Mouse (Mus musculus): ENCODE results near the gene Txn1.

The Txn1 gene

GRCm38 (mm10) chr4:57956029-57956960, at the start of gene Txn1:
Txn1 (minus strand) TSS chr4:57956411.
- peak; percentile 99 for DNase-seq

- DNase-seq: no peak
These were observed 47.3 kb upstream of the Txn1 start for GRCm38 (mm10) chr4:58003501-58003900.

DNA sequence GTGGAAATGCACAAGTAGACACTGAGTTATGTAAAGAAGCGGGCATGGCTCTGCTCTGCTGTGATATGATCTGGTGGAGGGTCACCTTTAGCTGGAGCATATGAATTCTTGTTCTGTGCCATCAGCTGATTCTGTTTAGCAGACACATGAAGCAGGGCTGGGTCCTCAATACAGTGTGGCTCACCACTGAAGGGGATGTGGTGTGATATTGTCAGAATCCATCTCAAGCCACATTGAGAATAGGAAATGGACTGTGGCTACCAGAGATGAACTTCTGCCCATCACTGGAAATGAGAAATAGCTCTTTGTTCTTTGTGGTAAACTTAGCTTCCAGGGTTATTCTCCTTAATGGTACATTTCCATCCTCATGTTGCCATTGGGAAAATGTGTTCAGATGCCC, 35.2 kb upstream of the Txn1 start:
- DNase-seq: no peak

DNA sequence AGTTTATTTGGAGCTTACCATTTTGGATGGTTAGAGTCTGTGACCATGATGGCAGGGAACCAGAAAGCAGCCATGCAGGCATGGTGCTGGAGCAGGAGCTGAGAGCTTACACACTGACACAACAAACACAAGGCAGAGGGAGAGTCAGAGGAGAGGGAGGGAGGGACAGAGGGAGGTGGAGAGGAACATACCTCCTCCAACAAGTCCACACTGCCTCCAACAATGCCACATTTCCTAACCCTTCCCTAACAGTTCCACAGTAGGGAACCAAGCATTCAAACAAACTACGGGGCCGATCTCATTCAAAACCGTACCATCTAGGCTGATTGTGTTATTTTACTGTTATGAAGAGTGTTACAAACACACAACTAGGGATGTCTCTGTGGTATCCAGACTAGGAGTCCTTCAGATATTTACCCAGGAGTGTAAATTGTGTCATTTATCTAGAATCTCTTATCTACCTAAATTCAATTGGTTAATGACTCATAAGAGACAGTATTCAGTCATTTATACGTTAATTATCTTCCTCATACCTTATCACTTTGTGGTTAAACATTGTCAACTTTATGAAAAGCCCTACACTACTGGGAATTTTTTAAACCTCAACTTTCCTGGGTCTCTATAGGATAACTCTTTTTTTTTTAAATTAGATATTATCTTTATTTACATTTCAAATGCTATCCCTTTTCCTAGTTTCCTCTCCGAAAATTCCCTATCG, 18.3 kb upstream of the Txn1 start:
- DNase-seq: no peak

DNA sequence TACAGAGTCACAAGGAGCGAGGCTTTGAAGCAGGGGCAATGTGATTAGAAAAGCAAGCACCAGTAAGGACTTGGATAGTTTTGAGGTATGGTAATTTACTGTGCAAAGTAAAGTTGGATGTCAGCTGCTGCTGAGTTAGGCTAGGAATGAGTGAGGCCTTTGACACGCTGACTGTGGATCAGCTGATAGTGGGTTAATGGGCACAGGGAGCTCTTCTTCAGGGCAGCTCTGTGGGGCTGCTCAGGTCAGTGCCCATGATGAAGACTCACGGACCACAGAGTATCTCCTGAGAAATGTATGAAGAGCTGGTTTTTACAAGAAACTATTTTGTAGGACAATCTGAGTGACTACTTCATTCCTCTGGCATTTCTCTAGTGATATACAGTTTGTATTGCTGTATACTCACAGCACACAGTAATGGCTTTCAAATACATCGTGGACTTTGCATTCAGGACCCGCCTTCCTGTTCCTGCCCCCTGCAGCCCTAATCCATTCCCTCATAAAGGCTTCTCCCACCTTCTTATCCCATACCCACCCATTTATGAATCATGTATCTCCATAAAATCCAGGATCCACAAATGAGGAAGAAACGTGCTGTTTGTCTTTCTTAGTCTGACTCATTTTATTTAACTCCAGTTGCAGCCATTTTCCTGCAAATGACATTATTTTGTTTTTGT, 17.5 kb upstream of the Txn1 start:
- DNase-seq: no peak

DNA sequence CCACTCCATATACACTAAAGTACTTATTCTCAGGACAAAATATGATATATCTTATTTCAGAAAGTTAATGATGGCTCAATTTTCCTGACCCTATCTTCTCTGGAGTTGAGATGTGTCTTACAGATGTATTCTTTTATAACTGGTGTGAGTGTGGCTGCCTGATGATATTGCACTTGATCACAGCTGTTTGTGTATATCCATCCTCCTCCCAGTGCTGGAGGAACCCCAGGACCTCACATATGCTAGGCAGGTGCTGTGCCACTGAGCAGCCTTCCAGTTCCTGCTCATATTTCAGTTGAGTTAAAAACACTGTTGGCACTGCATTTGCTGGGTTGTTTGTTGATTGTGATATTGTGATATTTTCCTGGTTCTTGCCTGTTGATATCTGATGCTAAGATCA, 14.1 kb upstream of the Txn1 start:
- DNase-seq: no peak

DNA sequence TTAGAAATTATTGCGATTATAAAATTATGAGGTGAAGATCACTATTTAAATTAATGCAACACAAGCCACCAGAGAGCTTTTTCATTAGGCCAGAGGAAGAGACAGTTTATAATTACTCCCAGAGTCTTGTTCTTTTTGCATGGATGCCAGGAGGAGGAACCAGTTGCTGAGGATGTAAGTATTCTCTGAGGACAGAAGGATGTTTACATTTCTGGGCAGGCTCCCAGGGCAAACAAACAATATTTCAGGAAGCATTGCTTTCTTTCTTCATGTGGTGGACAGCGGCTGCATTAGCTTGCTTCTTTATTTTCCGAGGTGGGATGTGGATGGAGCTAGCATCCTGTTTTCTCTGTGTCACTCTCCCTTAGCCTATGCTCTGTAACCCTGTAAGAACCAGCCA, 11.0 kb upstream of the Txn1 start:
- no peak for DNase-seq

- DNase-seq: no peak
These were observed 9.3 kb upstream of the Txn1 start for GRCm38 (mm10) chr4:57965516-57965915.

DNA sequence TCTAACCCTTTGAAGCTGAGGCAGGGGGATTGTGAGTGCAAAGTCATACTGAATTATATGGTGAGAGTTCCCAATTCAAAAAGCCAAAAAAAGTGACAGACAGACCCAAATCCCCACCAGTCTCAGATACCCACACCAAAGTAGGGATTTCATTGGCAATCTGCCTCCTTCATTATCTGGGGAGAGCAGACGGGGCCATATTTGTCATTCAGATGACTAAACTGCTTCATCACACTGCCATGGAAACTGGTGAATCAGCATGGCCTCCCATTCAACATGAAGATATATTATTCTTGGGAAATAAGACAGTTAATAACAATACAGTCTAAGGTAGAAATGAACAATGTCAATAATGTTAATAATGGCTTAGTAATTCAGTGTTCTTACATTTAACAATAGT, 7.9 kb upstream of the Txn1 start:
- DNase-seq: no peak

DNA sequence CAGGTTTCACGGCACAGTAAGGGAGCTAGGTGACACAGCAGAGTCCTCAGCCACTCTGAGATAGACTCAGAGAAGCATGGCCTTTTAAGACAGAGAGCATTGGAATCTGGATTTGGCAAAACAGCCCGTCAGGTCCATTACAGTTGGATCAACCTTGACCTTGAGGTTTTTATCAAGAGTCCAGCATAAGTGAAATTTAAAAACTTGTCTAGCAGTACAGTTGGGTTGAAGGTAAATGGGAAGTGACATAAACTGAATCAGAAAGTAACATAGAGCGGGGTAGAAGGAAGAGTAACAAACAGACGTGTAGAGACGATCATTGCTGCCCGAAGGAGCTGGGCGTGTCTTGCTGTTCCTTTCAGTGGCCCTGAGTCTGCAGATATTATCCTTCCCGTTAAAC, 2.8 kb upstream of the Txn1 start:
- DNase-seq: no peak

- peak; percentile 18 for DNase-seq
These were observed 1.9 kb upstream of the Txn1 start for GRCm38 (mm10) chr4:57958098-57958497.

GRCm38 (mm10) chr4:57957200-57958085, 1.2 kb upstream of the Txn1 start:
- no peak for DNase-seq

DNA sequence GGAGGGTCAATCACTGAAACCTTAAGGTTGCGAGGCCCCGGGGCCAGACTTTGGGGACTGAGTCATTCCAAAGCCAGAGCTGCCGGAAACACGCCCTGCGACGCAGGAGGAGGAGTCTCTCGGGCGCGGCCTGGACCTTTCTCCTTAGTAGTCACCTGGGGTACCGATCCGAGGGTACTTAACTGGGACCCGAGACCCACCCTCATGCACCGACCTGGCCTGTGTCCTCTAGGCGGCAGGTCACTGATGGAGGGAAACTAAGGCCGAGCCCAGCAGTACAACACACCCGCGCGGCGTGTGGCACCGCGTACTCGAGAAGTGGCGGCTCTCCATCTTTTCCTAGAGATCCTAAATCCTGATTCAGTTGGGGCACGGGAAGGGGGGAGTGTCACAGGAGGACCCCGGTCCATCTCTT, 660 bp downstream of the Txn1 start:
- peak; percentile 81 for DNase-seq

- DNase-seq: no peak
These were observed 1.2 kb downstream of the Txn1 start for GRCm38 (mm10) chr4:57954991-57955390.

- DNase-seq: no peak
These were observed 1.6 kb downstream of the Txn1 start for GRCm38 (mm10) chr4:57954580-57954979.

DNA sequence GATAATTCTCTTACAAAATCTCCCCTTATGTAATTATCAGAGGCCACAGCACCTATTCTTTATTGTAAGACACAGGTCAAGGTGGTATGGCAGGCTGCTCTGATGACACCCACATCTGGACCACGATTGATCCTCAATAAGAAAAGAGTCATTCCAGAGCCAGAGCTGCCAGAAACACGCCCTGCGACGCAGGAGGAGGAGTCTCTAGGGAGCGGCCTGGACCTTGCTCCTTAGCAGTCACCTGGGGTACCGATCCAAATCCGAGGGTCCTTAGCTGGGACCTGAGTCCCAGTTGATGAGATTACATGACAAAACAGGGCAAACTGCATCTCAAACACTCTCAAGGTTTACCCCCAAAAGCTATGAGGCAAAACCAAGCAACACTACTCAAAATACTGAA, 2.4 kb downstream of the Txn1 start:
- DNase-seq: peak; percentile 19

DNA sequence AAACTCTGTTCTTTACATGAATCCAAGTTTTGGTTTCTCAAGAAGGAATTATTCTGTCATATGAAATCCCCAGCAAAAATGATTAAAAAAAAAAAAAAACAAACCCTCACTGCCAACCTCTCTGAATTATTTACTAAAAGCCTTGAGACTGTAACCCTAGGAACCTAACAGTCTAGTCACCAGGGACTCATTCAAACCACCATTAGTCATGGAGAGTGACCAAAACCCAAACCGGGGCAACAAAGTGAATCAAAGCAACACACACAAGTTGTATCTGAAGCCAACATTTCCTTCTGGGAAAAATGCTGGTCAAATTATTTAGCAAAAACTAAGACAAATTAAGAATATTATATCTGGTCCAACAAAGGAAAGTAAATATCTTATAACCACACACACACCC, 3.3 kb downstream of the Txn1 start:
- DNase-seq: no peak

GRCm38 (mm10) chr4:57952416-57952815, 3.8 kb downstream of the Txn1 start:
- peak; percentile 17 for DNase-seq

DNA sequence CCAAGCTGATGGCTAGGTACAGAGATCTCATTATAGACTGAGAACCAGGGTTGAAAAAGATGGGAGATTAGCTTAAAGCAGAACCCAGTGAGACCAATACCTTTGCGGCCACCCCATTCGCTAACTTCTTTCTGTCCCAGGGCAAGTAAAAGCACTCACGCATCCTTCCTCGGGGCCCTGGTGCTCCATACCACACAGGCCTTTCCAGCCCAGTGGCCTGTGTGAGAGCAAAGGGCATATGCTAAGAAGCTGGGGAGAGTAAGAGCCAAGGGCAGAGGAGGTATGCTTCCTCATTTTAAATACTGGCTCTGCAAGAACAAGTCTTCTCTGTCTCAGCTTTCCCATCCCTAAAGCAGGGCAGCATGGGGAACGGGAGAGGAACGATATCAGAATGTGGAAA, 6.3 kb downstream of the Txn1 start:
- DNase-seq: peak; percentile 50

GRCm38 (mm10) chr4:57947476-57947875, 8.7 kb downstream of the Txn1 start:
- DNase-seq: peak; percentile 31

GRCm38 (mm10) chr4:57947036-57947435, 9.2 kb downstream of the Txn1 start:
- DNase-seq: no peak

- no peak for DNase-seq
These were observed 13.3 kb downstream of the Txn1 start for GRCm38 (mm10) chr4:57942892-57943291.

DNA sequence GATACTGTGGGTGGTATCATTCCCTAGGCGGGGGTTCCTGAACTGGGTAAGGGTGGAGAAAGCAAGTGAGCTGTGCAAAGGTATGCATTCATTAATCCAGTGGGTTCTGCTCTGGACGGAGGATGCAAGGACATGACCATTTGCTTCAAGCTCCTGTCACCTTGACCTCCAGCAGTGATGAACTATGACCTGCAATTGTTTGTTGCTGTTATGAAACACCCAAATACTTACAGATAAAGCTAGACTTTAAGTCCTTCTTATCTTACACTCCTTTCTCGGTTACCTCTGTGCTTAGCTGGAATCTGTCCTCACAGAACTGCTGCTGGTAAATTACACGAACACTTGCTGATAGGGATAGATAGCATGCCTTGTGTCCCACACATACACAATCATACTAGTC, 15.6 kb downstream of the Txn1 start:
- no peak for DNase-seq
